Mouse (Mus musculus) left cerebral cortex, postnatal 14 days (tissue): ENCODE measurements around the gene Gm21860. TPM values are rescaled to one million over a fixed set of nuclear protein-coding genes. Genes with fewer than 3 reads are reported as not detected.
"Not testable (repeated sequence)": the region's sequence is repeated elsewhere in the genome, so short reads cannot be mapped to it uniquely, and the experiment has no call there.

Experiments used
- DNase-seq, 2 experiments: peaks; one replicate each; pipeline ENCODE4 v3.0.0; 2021 to 2022; ENCODE audit warnings: low spot score in 2 of 2, mixed read lengths in 1 of 2
- intact Hi-C: fragments of 180-260 bp; cut with DNase I; formaldehyde crosslinking; loops from one replicate; pipeline ENCODE4 v1.15.1; 2025
- total RNA-seq, 2 experiments: library from RNA; stranded (reverse); gene quantifications; 2 replicates each; pipeline ENCODE4 v1.2.3; 2021

Gm21860 gene
- total RNA-seq, 2 experiments from 2014 or later, result not detected

- DNase-seq, intact Hi-C loops: not testable (repeated sequence)
These were observed 36.6 kb downstream of the Gm21860 start for GRCm38 (mm10) chrY:90718021-90718420.

- intact Hi-C loops, DNase-seq: not testable (repeated sequence)
These were observed 37.1 kb downstream of the Gm21860 start for GRCm38 (mm10) chrY:90717496-90717895.

Other genes with a start within 250 kb of the Gm21860 start
- not detected for gene Gm47283, start 29.9 kb upstream of the Gm21860 start, total RNA-seq
- not detected for gene Gm21748, start 84.4 kb upstream of the Gm21860 start, total RNA-seq